Mouse (Mus musculus): ENCODE measurements around the gene 3110009E18Rik. TPM values are rescaled to one million over a fixed set of nuclear protein-coding genes. Genes with fewer than 3 reads are reported as not detected.

3110009E18Rik gene
- polyA plus RNA-seq, 1 experiment from 2014 or later: 26.1 TPM

GRCm38 (mm10) chr1:120098327-120098726 is 22.7 kb upstream of the 3110009E18Rik start:
- DNase-seq (ENCODE audit: low spot score) (peak; percentile 68), ATAC-seq (ENCODE audit: low FRiP score) (no peak)
- Histone ChIP-seq H3K36me3 (ENCODE audit: control insufficient read depth, insufficient read depth, low read length) (no peaks in the 10 kb centered on the region), H3K4me1 (replicated peaks; ENCODE audit: control insufficient read depth, insufficient read depth, low read length) (no peaks in the 10 kb centered on the region), H3K27ac (ENCODE audit: low read depth, low read length) (no peak overlapping the region), H3K27me3 (ENCODE audit: control insufficient read depth, insufficient read depth, low read length) (no peaks in the 10 kb centered on the region), H3K9ac (ENCODE audit: low read depth, low read length) (no peak overlapping the region), H3K4me2 (replicated peaks; ENCODE audit: low read depth, low read length) (no peak overlapping the region), H3K9me3 (ENCODE audit: control insufficient read depth, low read length) (no peaks in the 10 kb centered on the region), H3K4me3 (ENCODE audit: low read depth, low read length) (no peak overlapping the region)
- 15% methylated on average over 7 of the region's 7 CpGs for WGBS

GRCm38 (mm10) chr1:120099483-120099882 is 21.5 kb upstream of the 3110009E18Rik start:
- Histone ChIP-seq H3K4me1 (replicated peaks; ENCODE audit: control insufficient read depth, insufficient read depth, low read length) (no peaks in the 10 kb centered on the region), H3K4me3 (ENCODE audit: low read depth, low read length) (no peak overlapping the region), H3K36me3 (ENCODE audit: control insufficient read depth, insufficient read depth, low read length) (no peaks in the 10 kb centered on the region), H3K4me2 (replicated peaks; ENCODE audit: low read depth, low read length) (no peak overlapping the region), H3K27ac (ENCODE audit: low read depth, low read length) (no peak overlapping the region), H3K27me3 (ENCODE audit: control insufficient read depth, insufficient read depth, low read length) (no peaks in the 10 kb centered on the region), H3K9ac (ENCODE audit: low read depth, low read length) (no peak overlapping the region), H3K9me3 (ENCODE audit: control insufficient read depth, low read length) (no peaks in the 10 kb centered on the region)
- 72% methylated on average over 6 of the region's 6 CpGs for WGBS
- ATAC-seq (ENCODE audit: low FRiP score) (no peak), DNase-seq (ENCODE audit: low spot score) (no peak)

GRCm38 (mm10) chr1:120100456-120101226 is 20.3 kb upstream of the 3110009E18Rik start:
- Histone ChIP-seq H3K4me3 (ENCODE audit: low read depth, low read length) (no peak overlapping the region), H3K36me3 (ENCODE audit: control insufficient read depth, insufficient read depth, low read length) (no peaks in the 10 kb centered on the region), H3K27ac (ENCODE audit: low read depth, low read length) (no peak overlapping the region), H3K9ac (ENCODE audit: low read depth, low read length) (no peak overlapping the region), H3K27me3 (ENCODE audit: control insufficient read depth, insufficient read depth, low read length) (no peaks in the 10 kb centered on the region), H3K4me2 (replicated peaks; ENCODE audit: low read depth, low read length) (no peak overlapping the region), H3K9me3 (ENCODE audit: control insufficient read depth, low read length) (no peaks in the 10 kb centered on the region), H3K4me1 (replicated peaks; ENCODE audit: control insufficient read depth, insufficient read depth, low read length) (no peaks in the 10 kb centered on the region)
- DNase-seq (ENCODE audit: low spot score) (no peak), ATAC-seq (ENCODE audit: low FRiP score) (no peak)
- WGBS: 78% methylated on average over 8 of the region's 8 CpGs

GRCm38 (mm10) chr1:120101227-120101609 is 19.8 kb upstream of the 3110009E18Rik start:
- 84% methylated on average over 3 of the region's 3 CpGs for WGBS
- no peak overlapping the region for H3K4me3 ChIP-seq (ENCODE audit: low read depth, low read length)
- no peak overlapping the region for H3K27ac ChIP-seq (ENCODE audit: low read depth, low read length)
- ATAC-seq (ENCODE audit: low FRiP score): no peak
- no peaks in the 10 kb centered on the region for H3K27me3 ChIP-seq (ENCODE audit: control insufficient read depth, insufficient read depth, low read length)
- no peaks in the 10 kb centered on the region for H3K36me3 ChIP-seq (ENCODE audit: control insufficient read depth, insufficient read depth, low read length)
- no peak overlapping the region for H3K9ac ChIP-seq (ENCODE audit: low read depth, low read length)
- no peak for DNase-seq (ENCODE audit: low spot score)
- H3K4me1 ChIP-seq (replicated peaks; ENCODE audit: control insufficient read depth, insufficient read depth, low read length): no peaks in the 10 kb centered on the region
- H3K9me3 ChIP-seq (ENCODE audit: control insufficient read depth, low read length): no peaks in the 10 kb centered on the region
- no peak overlapping the region for H3K4me2 ChIP-seq (replicated peaks; ENCODE audit: low read depth, low read length)

GRCm38 (mm10) chr1:120105556-120105959 is 15.4 kb upstream of the 3110009E18Rik start:
- no peak overlapping the region for H3K4me2 ChIP-seq (replicated peaks; ENCODE audit: low read depth, low read length)
- no peak for DNase-seq (ENCODE audit: low spot score)
- no peaks in the 10 kb centered on the region for H3K36me3 ChIP-seq (ENCODE audit: control insufficient read depth, insufficient read depth, low read length)
- H3K9me3 ChIP-seq (ENCODE audit: control insufficient read depth, low read length): no peaks in the 10 kb centered on the region
- no peak overlapping the region for H3K27ac ChIP-seq (ENCODE audit: low read depth, low read length)
- no peak for ATAC-seq (ENCODE audit: low FRiP score)
- 86% methylated on average over 5 of the region's 5 CpGs for WGBS
- no peaks in the 10 kb centered on the region for H3K4me1 ChIP-seq (replicated peaks; ENCODE audit: control insufficient read depth, insufficient read depth, low read length)
- no peaks in the 10 kb centered on the region for H3K27me3 ChIP-seq (ENCODE audit: control insufficient read depth, insufficient read depth, low read length)
- H3K9ac ChIP-seq (ENCODE audit: low read depth, low read length): no peak overlapping the region
- H3K4me3 ChIP-seq (ENCODE audit: low read depth, low read length): no peak overlapping the region

GRCm38 (mm10) chr1:120109741-120110432 is 11.1 kb upstream of the 3110009E18Rik start:
- WGBS: 86% methylated on average over 19 of the region's 19 CpGs
- ATAC-seq (ENCODE audit: low FRiP score): no peak
- H3K9me3 ChIP-seq (ENCODE audit: control insufficient read depth, low read length): 0 out of 2 replicates have a peak, but pooled peaks cover 4% of the 10 kb centered on the region

GRCm38 (mm10) chr1:120111766-120112165 is 9.2 kb upstream of the 3110009E18Rik start:
- peaks cover 24% of the 10 kb centered on the region for H3K36me3 ChIP-seq (ENCODE audit: control insufficient read depth, insufficient read depth, low read length)

More at GRCm38 (mm10) chr1:120109741-120110432, 11.1 kb upstream of the 3110009E18Rik start:
- Histone ChIP-seq H3K27ac (ENCODE audit: low read depth, low read length) (no peak overlapping the region), H3K4me3 (ENCODE audit: low read depth, low read length) (no peak overlapping the region), H3K27me3 (ENCODE audit: control insufficient read depth, insufficient read depth, low read length) (no peaks in the 10 kb centered on the region), H3K36me3 (ENCODE audit: control insufficient read depth, insufficient read depth, low read length) (peaks cover 15% of the 10 kb centered on the region), H3K9ac (ENCODE audit: low read depth, low read length) (no peak overlapping the region), H3K4me2 (replicated peaks; ENCODE audit: low read depth, low read length) (no peak overlapping the region), H3K4me1 (replicated peaks; ENCODE audit: control insufficient read depth, insufficient read depth, low read length) (no peaks in the 10 kb centered on the region)
- DNase-seq (ENCODE audit: low spot score): no peak

GRCm38 (mm10) chr1:120112251-120113187 is 8.5 kb upstream of the 3110009E18Rik start:
- H3K9me3 ChIP-seq (ENCODE audit: control insufficient read depth, low read length): 0 out of 2 replicates have a peak, but pooled peaks cover 4% of the 10 kb centered on the region
- no peaks in the 10 kb centered on the region for H3K27me3 ChIP-seq (ENCODE audit: control insufficient read depth, insufficient read depth, low read length)
- no peak overlapping the region for H3K9ac ChIP-seq (ENCODE audit: low read depth, low read length)
- H3K36me3 ChIP-seq (ENCODE audit: control insufficient read depth, insufficient read depth, low read length): peaks cover 24% of the 10 kb centered on the region
- H3K4me2 ChIP-seq (replicated peaks; ENCODE audit: low read depth, low read length): no peak overlapping the region
- ATAC-seq (ENCODE audit: low FRiP score): no peak
- DNase-seq (ENCODE audit: low spot score): no peak
- H3K27ac ChIP-seq (ENCODE audit: low read depth, low read length): no peak overlapping the region
- no peaks in the 10 kb centered on the region for H3K4me1 ChIP-seq (replicated peaks; ENCODE audit: control insufficient read depth, insufficient read depth, low read length)
- 89% methylated on average over 12 of the region's 12 CpGs for WGBS
- H3K4me3 ChIP-seq (ENCODE audit: low read depth, low read length): no peak overlapping the region

More at GRCm38 (mm10) chr1:120111766-120112165, 9.2 kb upstream of the 3110009E18Rik start:
- H3K4me1 ChIP-seq (replicated peaks; ENCODE audit: control insufficient read depth, insufficient read depth, low read length): no peaks in the 10 kb centered on the region
- H3K4me2 ChIP-seq (replicated peaks; ENCODE audit: low read depth, low read length): no peak overlapping the region
- no peak for DNase-seq (ENCODE audit: low spot score)
- H3K4me3 ChIP-seq (ENCODE audit: low read depth, low read length): no peak overlapping the region
- H3K27me3 ChIP-seq (ENCODE audit: control insufficient read depth, insufficient read depth, low read length): no peaks in the 10 kb centered on the region
- ATAC-seq (ENCODE audit: low FRiP score): no peak
- 0 out of 2 replicates have a peak, but pooled peaks cover 4% of the 10 kb centered on the region for H3K9me3 ChIP-seq (ENCODE audit: control insufficient read depth, low read length)
- H3K9ac ChIP-seq (ENCODE audit: low read depth, low read length): no peak overlapping the region
- 92% methylated on average over 8 of the region's 8 CpGs for WGBS
- H3K27ac ChIP-seq (ENCODE audit: low read depth, low read length): no peak overlapping the region
